Mouse (Mus musculus) ZHBTc4 (cell line): Measurements from ENCODE around the gene Furin.

Source experiments
- DNase-seq: peaks from one replicate; pipeline ENCODE4 v3.0.0-alpha.2; 2011; ENCODE audit warnings: low read depth, low spot score

Gene Furin

DNA sequence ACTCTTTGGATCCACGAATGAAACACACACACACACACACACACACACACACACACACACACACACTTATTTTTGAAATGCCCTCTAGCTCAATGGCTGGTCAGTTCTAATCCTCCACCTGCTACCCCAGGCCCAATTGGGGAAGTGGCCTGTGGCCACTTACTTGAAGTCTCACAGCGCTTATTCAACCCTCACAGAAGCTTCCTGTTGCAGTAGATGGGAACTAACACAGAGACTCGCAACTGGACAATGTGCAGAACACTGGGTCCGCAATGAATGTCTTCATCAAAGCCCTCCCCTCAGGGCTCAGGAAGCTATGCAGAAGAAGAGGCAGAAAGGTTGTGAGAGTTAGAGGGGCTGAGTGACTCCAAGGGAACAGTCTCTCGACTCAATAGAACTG, 22.5 kb upstream of the Furin start:
- DNase-seq = no peak

DNA sequence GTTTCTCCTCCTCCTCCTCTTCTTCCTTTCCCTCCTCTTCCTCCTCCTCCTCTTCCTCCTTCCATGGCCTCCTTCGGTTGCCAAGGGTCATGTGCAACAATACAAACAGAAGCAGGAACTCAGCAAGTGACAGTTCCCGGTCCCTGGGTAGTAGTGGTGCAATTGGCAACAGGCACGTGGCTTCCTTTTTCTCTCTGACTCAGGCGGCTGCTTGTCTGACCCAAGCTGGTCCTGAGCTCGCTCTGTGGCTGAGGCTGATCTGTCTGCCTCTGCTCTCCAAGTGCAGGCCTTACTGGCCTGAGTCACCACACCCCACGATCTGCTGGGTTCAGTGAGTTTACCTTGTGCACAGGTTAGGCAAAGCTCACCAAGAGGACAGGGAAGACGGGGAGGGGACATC, 21.1 kb upstream of the Furin start:
- no peak for DNase-seq

DNA sequence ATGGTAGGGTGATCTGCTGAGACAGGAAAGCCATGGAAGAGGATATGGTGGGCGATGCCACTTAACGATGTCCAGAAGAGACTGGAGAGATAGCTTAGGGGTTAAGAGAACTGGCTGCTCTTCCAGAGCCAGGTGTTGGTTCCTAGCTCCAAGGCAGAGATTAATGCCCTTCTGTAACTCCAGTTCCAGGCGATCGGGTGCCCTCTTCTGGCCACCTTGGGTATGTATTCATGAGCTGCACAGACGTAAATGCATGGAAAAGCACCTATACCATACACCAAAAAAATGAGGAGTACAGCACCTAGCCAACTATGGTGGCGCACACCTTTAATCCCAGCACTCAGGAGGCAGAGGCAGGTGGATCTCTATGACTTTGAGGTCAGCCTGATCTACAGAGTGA, 19.5 kb upstream of the Furin start:
- DNase-seq = peak; percentile 80

DNA sequence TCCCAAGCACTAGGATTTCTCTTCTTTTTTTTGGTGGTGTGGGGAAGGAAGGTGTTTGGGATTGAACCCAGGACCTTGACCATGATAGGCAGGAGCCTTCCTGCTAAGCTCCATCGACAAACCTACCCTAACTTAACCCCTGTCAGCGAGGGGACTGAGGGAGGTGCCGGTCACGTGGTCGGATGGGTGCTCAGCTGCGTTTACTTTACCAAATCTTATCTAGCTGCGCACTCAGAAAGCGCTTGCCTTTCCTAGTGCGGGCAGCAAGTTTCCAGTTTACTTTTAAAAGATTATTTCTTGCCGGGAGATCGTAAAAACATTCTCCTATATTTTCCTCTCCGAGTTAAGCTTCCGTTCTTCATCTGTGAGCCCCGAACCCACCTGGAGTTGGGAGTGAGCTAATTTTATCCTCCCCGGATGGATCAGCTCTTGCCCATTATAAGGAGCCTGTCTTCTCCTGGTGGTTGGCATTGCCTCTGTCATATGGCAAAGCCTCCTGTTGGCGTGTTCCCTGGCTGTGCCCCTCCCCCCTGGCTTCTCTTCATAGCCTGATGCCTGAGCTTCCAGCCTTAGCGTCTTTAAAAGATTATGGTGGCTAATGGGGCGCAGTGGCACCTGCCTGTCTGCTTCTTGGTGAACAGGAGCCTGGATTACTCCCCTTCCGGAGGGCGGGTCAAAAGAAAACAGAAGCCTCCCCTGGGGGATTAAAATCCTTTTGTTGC, 17.7 kb upstream of the Furin start:
- DNase-seq = peak; percentile 51

GRCm38 (mm10) chr7:80421576-80421975, 16.3 kb upstream of the Furin start:
- no peak for DNase-seq

DNA sequence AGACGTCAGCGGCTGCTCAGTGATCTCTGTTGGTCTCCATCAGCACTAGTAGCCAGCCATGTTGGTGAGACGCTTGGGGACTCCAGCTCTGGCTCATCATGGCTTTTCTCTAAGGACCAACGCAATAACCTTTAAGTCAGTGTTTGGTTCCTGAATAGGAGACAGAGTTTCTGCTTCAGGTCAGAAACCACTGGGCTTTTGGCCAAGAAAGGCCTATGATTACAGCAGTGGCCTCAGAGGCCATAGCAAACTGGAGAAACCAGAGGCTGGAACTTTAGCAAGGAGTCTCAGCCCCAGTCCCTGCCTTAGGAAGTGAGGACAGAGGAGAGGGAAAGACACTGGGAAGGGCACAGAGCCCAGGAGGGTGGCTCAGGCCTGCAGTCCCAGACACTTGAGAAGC, 15.3 kb upstream of the Furin start:
- DNase-seq = no peak

DNA sequence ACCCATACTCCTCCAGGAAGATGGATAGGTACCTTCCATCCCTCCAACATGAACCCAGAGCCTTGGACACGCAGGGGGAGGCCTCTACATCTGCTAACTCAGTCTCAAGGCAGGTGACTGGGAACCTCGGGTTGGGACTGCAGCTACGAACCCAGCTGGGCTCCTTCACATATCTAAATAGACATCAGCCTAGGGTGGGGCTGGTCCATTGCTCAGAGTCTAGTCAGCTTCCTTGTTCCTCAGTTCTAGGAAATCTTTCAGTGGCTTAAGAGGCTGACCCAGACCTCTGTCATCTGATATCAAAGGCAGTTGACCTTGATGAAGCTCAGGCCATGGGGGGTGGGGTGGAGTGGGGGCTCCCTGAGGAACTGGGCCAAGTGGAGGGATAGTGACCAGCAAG, 14.0 kb upstream of the Furin start:
- DNase-seq = peak; percentile 62

DNA sequence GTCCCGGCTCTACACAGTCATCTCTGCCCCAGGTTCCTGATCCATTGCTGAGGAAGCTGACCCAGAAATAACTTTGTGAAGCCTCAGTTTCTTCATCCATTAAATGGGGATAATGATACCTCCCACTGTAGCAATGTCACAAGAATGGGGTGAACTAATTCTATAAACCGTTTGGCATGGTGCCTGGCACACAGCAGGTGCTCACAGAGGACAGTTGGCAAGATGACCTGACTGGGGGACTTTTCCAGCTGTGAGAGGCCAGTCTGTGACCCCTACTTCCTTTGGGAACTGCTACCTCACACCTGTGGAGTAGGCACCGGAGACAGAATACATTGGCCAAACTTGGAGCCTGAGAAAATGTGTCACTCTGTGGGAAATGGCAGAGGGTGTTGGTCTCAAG, 12.8 kb upstream of the Furin start:
- no peak for DNase-seq

- no peak for DNase-seq
Measured at GRCm38 (mm10) chr7:80417601-80418000, 12.4 kb upstream of the Furin start.

GRCm38 (mm10) chr7:80416969-80417368, 11.7 kb upstream of the Furin start:
- DNase-seq = no peak

GRCm38 (mm10) chr7:80414303-80414855, 9.1 kb upstream of the Furin start:
- DNase-seq = no peak

- DNase-seq = no peak
Measured at GRCm38 (mm10) chr7:80413512-80414302, 8.5 kb upstream of the Furin start.

DNA sequence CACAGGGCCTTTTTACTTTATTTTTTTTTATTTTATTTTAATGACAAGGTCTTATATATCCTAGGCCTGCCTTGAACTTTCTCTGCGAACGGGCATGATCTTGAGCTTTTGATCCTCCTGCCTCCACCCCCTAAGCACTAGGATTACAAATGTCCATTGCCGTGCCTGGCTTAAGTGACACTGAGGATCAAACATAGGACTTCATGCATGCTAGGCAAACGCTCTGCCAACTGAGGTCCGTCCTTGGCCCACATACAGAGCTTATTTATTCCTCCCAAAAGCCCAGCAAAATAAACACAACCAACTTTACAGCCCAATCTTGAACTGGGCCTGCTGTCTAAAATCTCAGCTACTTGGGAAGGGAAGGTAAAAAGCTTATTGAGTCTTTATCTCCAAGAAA, 7.5 kb upstream of the Furin start:
- DNase-seq = no peak

DNA sequence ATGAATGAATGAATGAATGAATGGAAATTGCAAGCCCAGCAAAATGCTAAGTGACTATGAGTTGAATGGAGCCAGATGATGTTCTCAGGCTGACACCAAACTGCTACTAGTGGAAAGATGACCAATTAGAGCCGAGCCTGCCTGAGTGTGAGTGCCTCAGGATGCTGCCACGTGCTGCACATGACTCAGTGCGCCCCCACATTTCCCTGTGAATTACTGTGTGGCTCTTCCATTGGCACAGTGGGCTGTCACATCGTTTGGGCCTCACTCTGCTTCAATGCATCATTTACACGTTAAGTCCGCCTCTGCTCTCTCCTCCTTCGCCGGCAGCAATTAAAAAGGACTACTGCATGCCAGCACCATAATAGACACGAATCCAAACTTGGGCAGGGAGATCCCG, 7.0 kb upstream of the Furin start:
- DNase-seq = no peak

GRCm38 (mm10) chr7:80410380-80410779, 5.1 kb upstream of the Furin start:
- no peak for DNase-seq

DNA sequence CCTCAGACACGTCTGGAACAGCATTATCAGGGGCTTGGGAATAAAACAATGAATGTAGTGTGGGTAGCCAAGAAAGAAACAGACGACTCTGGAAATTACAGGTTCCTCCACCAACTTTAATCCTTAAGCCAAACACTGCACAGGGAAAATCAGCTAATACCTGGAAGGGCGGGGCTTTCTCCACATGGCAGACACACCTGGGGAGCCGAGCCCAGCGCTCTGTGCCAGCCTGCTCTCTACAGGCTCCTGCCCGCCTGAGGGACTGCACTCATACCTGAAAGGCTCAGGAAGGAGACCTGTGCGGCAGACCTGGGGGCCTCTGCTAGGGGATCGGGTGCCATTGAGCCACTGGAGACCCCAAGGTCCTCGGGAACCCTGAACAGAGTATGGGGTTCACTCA, 2.5 kb upstream of the Furin start:
- no peak for DNase-seq

- DNase-seq = no peak
Measured at GRCm38 (mm10) chr7:80406186-80406585, 950 bp upstream of the Furin start.

- DNase-seq = no peak
Measured at GRCm38 (mm10) chr7:80404101-80404894, 938 bp downstream of the Furin start.

GRCm38 (mm10) chr7:80403551-80403950, 1.7 kb downstream of the Furin start:
- peak; percentile 44 for DNase-seq

- DNase-seq = peak; percentile 70
Measured at GRCm38 (mm10) chr7:80402651-80403321, 2.5 kb downstream of the Furin start.

- DNase-seq = peak; percentile 69
Measured at GRCm38 (mm10) chr7:80401860-80402641, 3.2 kb downstream of the Furin start.
